Mouse (Mus musculus): ENCODE data around the gene Ush1c. TPM values are rescaled to one million over a fixed set of nuclear protein-coding genes. Genes with fewer than 3 reads are reported as not detected.

Gene Ush1c
- polyA plus RNA-seq, 1 experiment from 2014 or later: 36.8 TPM

DNA sequence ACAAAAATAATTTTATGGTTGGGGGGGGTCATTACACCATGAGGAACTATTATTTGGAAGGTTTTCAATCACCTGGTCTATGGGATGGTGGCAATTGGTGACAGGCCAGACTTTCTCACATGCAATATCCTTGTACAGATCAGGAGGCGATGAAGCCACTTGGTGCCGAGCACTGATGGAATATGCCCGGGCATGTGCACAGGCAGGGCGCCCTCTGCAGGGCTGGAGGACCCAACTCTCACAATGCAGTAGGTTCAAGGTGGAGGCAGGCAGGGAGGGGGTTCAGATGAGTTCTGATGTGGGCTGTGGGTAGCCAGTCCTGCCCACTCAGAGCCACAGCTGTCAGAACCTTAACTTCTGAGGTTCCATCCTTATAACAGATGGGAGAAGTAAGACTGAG, 13.5 kb upstream of the Ush1c start:
- H3K4me1 ChIP-seq (replicated peaks; ENCODE audit: control insufficient read depth, insufficient read depth, low read length): no peaks in the 10 kb centered on the region
- no peak overlapping the region for H3K9ac ChIP-seq (ENCODE audit: low read length)
- H3K4me3 ChIP-seq (ENCODE audit: low read depth, low read length): no peak overlapping the region
- H3K27me3 ChIP-seq (replicated peaks; ENCODE audit: control insufficient read depth, insufficient read depth, low read length): no peaks in the 10 kb centered on the region
- no peak for DNase-seq (ENCODE audit: low spot score)
- no peak for ATAC-seq (replicated peaks; ENCODE audit: low FRiP score, low TSS enrichment, low read depth)
- no peak overlapping the region for H3K27ac ChIP-seq (ENCODE audit: low read depth)
- no peak overlapping the region for H3K4me2 ChIP-seq (ENCODE audit: low read length)
- no peaks in the 10 kb centered on the region for H3K9me3 ChIP-seq (ENCODE audit: control insufficient read depth, low read length)
- no peaks in the 10 kb centered on the region for H3K36me3 ChIP-seq (ENCODE audit: control insufficient read depth, insufficient read depth, low read length)
- WGBS: 81% methylated on average over 4 of the region's 4 CpGs

- ATAC-seq (replicated peaks; ENCODE audit: low FRiP score, low TSS enrichment, low read depth) (no peak), DNase-seq (ENCODE audit: low spot score) (no peak)
- no peaks in the 10 kb centered on the region for H3K27me3 ChIP-seq (replicated peaks; ENCODE audit: control insufficient read depth, insufficient read depth, low read length)
- H3K4me3 ChIP-seq (ENCODE audit: low read depth, low read length): no peak overlapping the region
- H3K9ac ChIP-seq (ENCODE audit: low read length): no peak overlapping the region
- no peaks in the 10 kb centered on the region for H3K9me3 ChIP-seq (ENCODE audit: control insufficient read depth, low read length)
- no peak overlapping the region for H3K4me2 ChIP-seq (ENCODE audit: low read length)
- H3K27ac ChIP-seq (ENCODE audit: low read depth): no peak overlapping the region
- no peaks in the 10 kb centered on the region for H3K36me3 ChIP-seq (ENCODE audit: control insufficient read depth, insufficient read depth, low read length)
- WGBS: 83% methylated on average over 3 of the region's 3 CpGs
- H3K4me1 ChIP-seq (replicated peaks; ENCODE audit: control insufficient read depth, insufficient read depth, low read length): no peaks in the 10 kb centered on the region
These were observed 9.3 kb upstream of the Ush1c start for GRCm38 (mm10) chr7:46247606-46248005.

GRCm38 (mm10) chr7:46246876-46247275, 8.6 kb upstream of the Ush1c start:
- Histone ChIP-seq H3K27me3 (replicated peaks; ENCODE audit: control insufficient read depth, insufficient read depth, low read length) (no peaks in the 10 kb centered on the region), H3K4me1 (replicated peaks; ENCODE audit: control insufficient read depth, insufficient read depth, low read length) (no peaks in the 10 kb centered on the region), H3K4me3 (ENCODE audit: low read depth, low read length) (no peak overlapping the region), H3K36me3 (ENCODE audit: control insufficient read depth, insufficient read depth, low read length) (no peaks in the 10 kb centered on the region), H3K4me2 (ENCODE audit: low read length) (no peak overlapping the region), H3K27ac (ENCODE audit: low read depth) (no peak overlapping the region), H3K9me3 (ENCODE audit: control insufficient read depth, low read length) (no peaks in the 10 kb centered on the region), H3K9ac (ENCODE audit: low read length) (no peak overlapping the region)
- ATAC-seq (replicated peaks; ENCODE audit: low FRiP score, low TSS enrichment, low read depth): no peak
- no peak for DNase-seq (ENCODE audit: low spot score)

DNA sequence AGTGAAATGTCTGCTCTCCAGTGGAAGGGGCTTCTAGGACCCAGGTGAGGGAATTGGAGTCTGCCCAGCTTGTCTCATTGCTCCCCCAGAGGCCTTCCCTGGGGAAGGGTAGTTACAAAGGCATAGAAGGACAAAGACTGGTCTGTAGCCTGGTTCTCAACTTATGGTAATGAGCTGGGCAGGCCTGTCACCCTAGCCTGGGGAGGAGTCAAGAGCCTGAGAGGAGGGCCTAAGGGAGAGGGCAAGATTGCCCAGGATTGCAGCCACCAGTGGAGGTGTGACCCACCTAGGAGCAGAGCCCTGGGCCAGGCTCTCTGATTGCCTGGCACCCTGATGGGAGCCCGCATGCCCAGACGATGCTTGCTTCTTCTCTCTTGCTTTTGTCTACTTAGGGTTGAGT, 2.4 kb upstream of the Ush1c start, which contains the start of gene Otog:
TSS of gene Otog (plus strand) at position 292 of the 400 bp plus-strand sequence.
- no peak within 1 kb of the TSS for H3K4me2 ChIP-seq (ENCODE audit: low read length)
- no peak for ATAC-seq (replicated peaks; ENCODE audit: low FRiP score, low TSS enrichment, low read depth)
- H3K27ac ChIP-seq (ENCODE audit: low read depth): no peak within 1 kb of the TSS
- no peaks in the 10 kb centered on the region for H3K4me1 ChIP-seq (replicated peaks; ENCODE audit: control insufficient read depth, insufficient read depth, low read length)
- no peaks in the 10 kb centered on the region for H3K36me3 ChIP-seq (ENCODE audit: control insufficient read depth, insufficient read depth, low read length)
- no peak for DNase-seq (ENCODE audit: low spot score)
- no peaks in the 10 kb centered on the region for H3K9me3 ChIP-seq (ENCODE audit: control insufficient read depth, low read length)
- no peak within 1 kb of the TSS for H3K4me3 ChIP-seq (ENCODE audit: low read depth, low read length)
- no peak within 1 kb of the TSS for H3K9ac ChIP-seq (ENCODE audit: low read length)
- 45% methylated on average over 2 of the region's 2 CpGs for WGBS
- H3K27me3 ChIP-seq (replicated peaks; ENCODE audit: control insufficient read depth, insufficient read depth, low read length): no peaks in the 10 kb centered on the region

- no peaks in the 10 kb centered on the region for H3K36me3 ChIP-seq (ENCODE audit: control insufficient read depth, insufficient read depth, low read length)
- no peaks in the 10 kb centered on the region for H3K9me3 ChIP-seq (ENCODE audit: control insufficient read depth, low read length)
- H3K4me2 ChIP-seq (ENCODE audit: low read length): no peak overlapping the region
- no peak for DNase-seq (ENCODE audit: low spot score)
- no peak overlapping the region for H3K27ac ChIP-seq (ENCODE audit: low read depth)
- H3K4me3 ChIP-seq (ENCODE audit: low read depth, low read length): no peak overlapping the region
- no peaks in the 10 kb centered on the region for H3K4me1 ChIP-seq (replicated peaks; ENCODE audit: control insufficient read depth, insufficient read depth, low read length)
- no peak for ATAC-seq (replicated peaks; ENCODE audit: low FRiP score, low TSS enrichment, low read depth)
- WGBS: 87% methylated on average over 4 of the region's 4 CpGs
- no peaks in the 10 kb centered on the region for H3K27me3 ChIP-seq (replicated peaks; ENCODE audit: control insufficient read depth, insufficient read depth, low read length)
- no peak overlapping the region for H3K9ac ChIP-seq (ENCODE audit: low read length)
These were observed 1.8 kb upstream of the Ush1c start for GRCm38 (mm10) chr7:46240091-46240490.

DNA sequence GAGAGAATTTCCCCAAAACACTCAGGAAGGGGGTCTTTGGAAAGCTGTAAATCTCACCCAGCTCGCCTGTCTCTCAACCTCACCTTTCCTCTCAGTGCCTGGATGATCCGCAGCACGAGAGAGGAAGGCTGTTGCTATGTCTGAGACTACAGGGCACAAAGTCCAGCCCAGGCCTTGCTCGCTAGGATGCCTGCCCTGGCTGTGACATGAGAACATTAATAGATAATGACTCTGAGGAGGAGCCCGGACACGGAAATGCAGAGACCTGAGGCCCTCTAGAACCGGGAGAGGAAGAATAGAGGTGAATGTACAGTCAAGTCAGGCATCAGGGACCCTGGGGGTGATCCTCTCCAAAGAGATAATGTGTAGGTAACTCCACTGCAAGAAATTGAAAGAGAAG, 1.1 kb downstream of the Ush1c start:
- H3K4me2 ChIP-seq (ENCODE audit: low read length): peak overlapping the region; percentile 44
- H3K27ac ChIP-seq (ENCODE audit: low read depth): peak overlapping the region; percentile 78

GRCm38 (mm10) chr7:46236363-46236762, 1.9 kb downstream of the Ush1c start:
- H3K4me1 ChIP-seq (replicated peaks; ENCODE audit: control insufficient read depth, insufficient read depth, low read length): no peaks in the 10 kb centered on the region
- peak overlapping the region; percentile 30; the same call in 1 of the 2 replicates for H3K9ac ChIP-seq (ENCODE audit: low read length)
- no peaks in the 10 kb centered on the region for H3K36me3 ChIP-seq (ENCODE audit: control insufficient read depth, insufficient read depth, low read length)
- H3K27me3 ChIP-seq (replicated peaks; ENCODE audit: control insufficient read depth, insufficient read depth, low read length): no peaks in the 10 kb centered on the region
- H3K9me3 ChIP-seq (ENCODE audit: control insufficient read depth, low read length): no peaks in the 10 kb centered on the region
- peak; percentile 66 for DNase-seq (ENCODE audit: low spot score)
- H3K27ac ChIP-seq (ENCODE audit: low read depth): peak overlapping the region; percentile 78
- WGBS: 62% methylated on average over 15 of the region's 15 CpGs
- peak overlapping the region; percentile 44 for H3K4me2 ChIP-seq (ENCODE audit: low read length)
- peak overlapping the region; percentile 33; the same call in 1 of the 2 replicates for H3K4me3 ChIP-seq (ENCODE audit: low read depth, low read length)
- peak; percentile 80 for ATAC-seq (replicated peaks; ENCODE audit: low FRiP score, low TSS enrichment, low read depth)

More for the DNA sequence above, 1.1 kb downstream of the Ush1c start:
- DNase-seq (ENCODE audit: low spot score): peak; percentile 74
- 44% methylated on average over 7 of the region's 7 CpGs for WGBS
- ATAC-seq (replicated peaks; ENCODE audit: low FRiP score, low TSS enrichment, low read depth): peak; percentile 60
- H3K4me3 ChIP-seq (ENCODE audit: low read depth, low read length): peak overlapping the region; percentile 33
- H3K36me3 ChIP-seq (ENCODE audit: control insufficient read depth, insufficient read depth, low read length): no peaks in the 10 kb centered on the region
- H3K9ac ChIP-seq (ENCODE audit: low read length): peak overlapping the region; percentile 47
- no peaks in the 10 kb centered on the region for H3K4me1 ChIP-seq (replicated peaks; ENCODE audit: control insufficient read depth, insufficient read depth, low read length)
- H3K9me3 ChIP-seq (ENCODE audit: control insufficient read depth, low read length): no peaks in the 10 kb centered on the region
- H3K27me3 ChIP-seq (replicated peaks; ENCODE audit: control insufficient read depth, insufficient read depth, low read length): no peaks in the 10 kb centered on the region

- Histone ChIP-seq H3K36me3 (ENCODE audit: control insufficient read depth, insufficient read depth, low read length) (no peaks in the 10 kb centered on the region), H3K4me1 (replicated peaks; ENCODE audit: control insufficient read depth, insufficient read depth, low read length) (no peaks in the 10 kb centered on the region), H3K4me2 (ENCODE audit: low read length) (peak overlapping the region; percentile 44), H3K9me3 (ENCODE audit: control insufficient read depth, low read length) (no peaks in the 10 kb centered on the region), H3K4me3 (ENCODE audit: low read depth, low read length) (no peak overlapping the region), H3K27ac (ENCODE audit: low read depth) (peak overlapping the region; percentile 78; the same call in 1 of the 2 replicates), H3K27me3 (replicated peaks; ENCODE audit: control insufficient read depth, insufficient read depth, low read length) (no peaks in the 10 kb centered on the region), H3K9ac (ENCODE audit: low read length) (no peak overlapping the region)
- WGBS: 68% methylated on average over 18 of the region's 18 CpGs
- DNase-seq (ENCODE audit: low spot score): no peak
- ATAC-seq (replicated peaks; ENCODE audit: low FRiP score, low TSS enrichment, low read depth): peak; percentile 34; the same call in 1 of the 2 replicates
These were observed 2.4 kb downstream of the Ush1c start for GRCm38 (mm10) chr7:46235948-46236347.

DNA sequence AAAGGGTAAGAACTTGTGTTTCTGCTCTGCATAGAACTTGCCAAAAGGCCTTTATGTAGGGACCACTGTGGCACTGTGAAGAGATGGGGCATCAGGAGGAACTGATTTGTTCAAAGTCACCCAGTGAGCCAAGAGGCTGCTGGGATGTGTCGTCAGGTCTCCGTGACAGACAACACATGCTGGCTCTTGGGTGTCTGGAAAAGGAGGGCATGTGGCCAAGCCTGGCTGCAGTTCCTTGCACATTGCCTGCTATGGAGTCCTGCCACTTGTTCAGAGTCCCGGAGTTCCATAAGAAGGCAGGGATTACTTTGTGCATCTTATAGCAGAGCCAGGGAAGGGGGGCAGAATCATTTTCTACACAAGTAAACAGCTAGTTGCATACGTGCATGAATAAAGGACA, 11.4 kb downstream of the Ush1c start:
- Histone ChIP-seq H3K36me3 (ENCODE audit: control insufficient read depth, insufficient read depth, low read length) (no peaks in the 10 kb centered on the region), H3K27ac (ENCODE audit: low read depth) (no peak overlapping the region), H3K4me2 (ENCODE audit: low read length) (no peak overlapping the region), H3K9ac (ENCODE audit: low read length) (no peak overlapping the region), H3K27me3 (replicated peaks; ENCODE audit: control insufficient read depth, insufficient read depth, low read length) (no peaks in the 10 kb centered on the region), H3K4me1 (replicated peaks; ENCODE audit: control insufficient read depth, insufficient read depth, low read length) (no peaks in the 10 kb centered on the region), H3K9me3 (ENCODE audit: control insufficient read depth, low read length) (no peaks in the 10 kb centered on the region), H3K4me3 (ENCODE audit: low read depth, low read length) (no peak overlapping the region)
- DNase-seq (ENCODE audit: low spot score) (no peak), ATAC-seq (replicated peaks; ENCODE audit: low FRiP score, low TSS enrichment, low read depth) (no peak)
- WGBS: 61% methylated on average over 4 of the region's 4 CpGs
